Mouse (Mus musculus): ENCODE measurements around the gene Patj. TPM values are rescaled to one million over a fixed set of nuclear protein-coding genes. Genes with fewer than 3 reads are reported as not detected.

Gene Patj
- 11.2 and 13.4 TPM in 2 replicates for polyA plus RNA-seq (2015; fragmentation: Nextera tagmentation; extraction: Ambion mirVana)

GRCm38 (mm10) chr4:98395690-98396437 lies at the start of gene Patj:
Gene Patj, plus strand, starts transcription at chr4:98395785.
- H3K36me3 ChIP-seq, result no peaks in the 10 kb centered on the region
- WGBS, result 1% methylated on average over 69 of the region's 73 CpGs
- no peaks in the 10 kb centered on the region for H3K27me3 ChIP-seq
- H3K9ac ChIP-seq, result peak within 1 kb of the TSS; percentile 97
- no peaks in the 10 kb centered on the region for H3K9me3 ChIP-seq
- peak within 1 kb of the TSS; percentile 94 for H3K27ac ChIP-seq
- peaks cover 3% of the 10 kb centered on the region; the same call in 1 of the 2 replicates for H3K4me1 ChIP-seq
- peak within 1 kb of the TSS; percentile 78 for H3K4me3 ChIP-seq
- peak; percentile 69; the same call in 1 of the 2 replicates for ATAC-seq (ENCODE audit: insufficient number of reproducible peaks, low FRiP score, low TSS enrichment, low read depth)
- peak within 1 kb of the TSS; percentile 65 for H3K4me2 ChIP-seq

- 68% methylated on average over 5 of the region's 5 CpGs for WGBS
- H3K36me3 ChIP-seq, result no peaks in the 10 kb centered on the region
Observed at GRCm38 (mm10) chr4:98348580-98348979, 47.0 kb upstream of the Patj start.

GRCm38 (mm10) chr4:98358034-98358809 lies 37.4 kb upstream of the Patj start:
- ATAC-seq (ENCODE audit: insufficient number of reproducible peaks, low FRiP score, low TSS enrichment, low read depth), result no peak
- Histone ChIP-seq H3K4me2 (no peak overlapping the region), H3K9ac (no peak overlapping the region), H3K9me3 (no peaks in the 10 kb centered on the region), H3K4me3 (no peak overlapping the region), H3K36me3 (peaks cover 32% of the 10 kb centered on the region), H3K27ac (no peak overlapping the region), H3K27me3 (no peaks in the 10 kb centered on the region), H3K4me1 (no peaks in the 10 kb centered on the region)
- 87% methylated on average over 9 of the region's 9 CpGs for WGBS

More at GRCm38 (mm10) chr4:98348580-98348979, 47.0 kb upstream of the Patj start:
- Histone ChIP-seq H3K27me3 (no peaks in the 10 kb centered on the region), H3K4me1 (no peaks in the 10 kb centered on the region), H3K9ac (no peak overlapping the region), H3K4me3 (no peak overlapping the region), H3K4me2 (no peak overlapping the region), H3K9me3 (no peaks in the 10 kb centered on the region), H3K27ac (no peak overlapping the region)
- ATAC-seq (ENCODE audit: insufficient number of reproducible peaks, low FRiP score, low TSS enrichment, low read depth), result no peak

- Histone ChIP-seq H3K27ac (no peak overlapping the region), H3K27me3 (no peaks in the 10 kb centered on the region), H3K9ac (no peak overlapping the region), H3K4me3 (no peak overlapping the region), H3K4me1 (no peaks in the 10 kb centered on the region), H3K9me3 (no peaks in the 10 kb centered on the region), H3K36me3 (peaks cover 17% of the 10 kb centered on the region), H3K4me2 (no peak overlapping the region)
- no peak for ATAC-seq (ENCODE audit: insufficient number of reproducible peaks, low FRiP score, low TSS enrichment, low read depth)
- 60% methylated on average over 4 of the region's 4 CpGs for WGBS
Observed at GRCm38 (mm10) chr4:98375401-98375800, 20.2 kb upstream of the Patj start.

- WGBS, result 98% methylated on average over 2 of the region's 2 CpGs
- H3K27ac ChIP-seq, result no peak overlapping the region
- peaks cover 6% of the 10 kb centered on the region; the same call in 1 of the 2 replicates for H3K4me1 ChIP-seq
- no peak for ATAC-seq (ENCODE audit: insufficient number of reproducible peaks, low FRiP score, low TSS enrichment, low read depth)
- no peak overlapping the region for H3K9ac ChIP-seq
- H3K27me3 ChIP-seq, result no peaks in the 10 kb centered on the region
- H3K4me2 ChIP-seq, result no peak overlapping the region
- H3K9me3 ChIP-seq, result no peaks in the 10 kb centered on the region
- no peak overlapping the region for H3K4me3 ChIP-seq
- peaks cover 10% of the 10 kb centered on the region for H3K36me3 ChIP-seq
Observed at GRCm38 (mm10) chr4:98376943-98377342, 18.6 kb upstream of the Patj start.

- Histone ChIP-seq H3K36me3 (peaks cover 6% of the 10 kb centered on the region), H3K9ac (peak within 1 kb of the TSS; percentile 93), H3K4me2 (peak within 1 kb of the TSS; percentile 39), H3K27me3 (no peaks in the 10 kb centered on the region), H3K9me3 (no peaks in the 10 kb centered on the region), H3K27ac (peak within 1 kb of the TSS; percentile 79), H3K4me1 (peaks cover 8% of the 10 kb centered on the region; the same call in 1 of the 2 replicates), H3K4me3 (peak within 1 kb of the TSS; percentile 89)
- ATAC-seq (ENCODE audit: insufficient number of reproducible peaks, low FRiP score, low TSS enrichment, low read depth), result peak; percentile 84; the same call in 1 of the 2 replicates
- under 1% methylated on average over 46 of the region's 46 CpGs for WGBS
Observed at GRCm38 (mm10) chr4:98382716-98383424, 12.7 kb upstream of the Patj start, which contains the start of gene Tm2d1. Gene Tm2d1, minus strand, starts transcription at chr4:98383306.

GRCm38 (mm10) chr4:98385036-98385435 lies 10.5 kb upstream of the Patj start:
- H3K27ac ChIP-seq, result no peak overlapping the region
- 34% methylated on average over 5 of the region's 5 CpGs for WGBS
- no peak overlapping the region for H3K9ac ChIP-seq
- H3K9me3 ChIP-seq, result no peaks in the 10 kb centered on the region
- H3K4me2 ChIP-seq, result no peak overlapping the region
- no peak overlapping the region for H3K4me3 ChIP-seq
- peaks cover 8% of the 10 kb centered on the region; the same call in 1 of the 2 replicates for H3K4me1 ChIP-seq
- no peaks in the 10 kb centered on the region for H3K27me3 ChIP-seq
- no peak for ATAC-seq (ENCODE audit: insufficient number of reproducible peaks, low FRiP score, low TSS enrichment, low read depth)
- no peaks in the 10 kb centered on the region for H3K36me3 ChIP-seq

- peaks cover 3% of the 10 kb centered on the region; the same call in 1 of the 2 replicates for H3K4me1 ChIP-seq
- peak overlapping the region; percentile 97 for H3K9ac ChIP-seq
- no peaks in the 10 kb centered on the region for H3K9me3 ChIP-seq
- no peaks in the 10 kb centered on the region for H3K27me3 ChIP-seq
- 3% methylated on average over 7 of the region's 7 CpGs for WGBS
- H3K36me3 ChIP-seq, result no peaks in the 10 kb centered on the region
- peak overlapping the region; percentile 94 for H3K27ac ChIP-seq
- ATAC-seq (ENCODE audit: insufficient number of reproducible peaks, low FRiP score, low TSS enrichment, low read depth), result no peak
- peak overlapping the region; percentile 65 for H3K4me2 ChIP-seq
- H3K4me3 ChIP-seq, result peak overlapping the region; percentile 78
Observed at GRCm38 (mm10) chr4:98395346-98395689, 267 bp upstream of the Patj start.

GRCm38 (mm10) chr4:98400926-98401583 lies 5.5 kb downstream of the Patj start:
- no peak overlapping the region for H3K9ac ChIP-seq
- H3K36me3 ChIP-seq, result no peaks in the 10 kb centered on the region
- H3K27me3 ChIP-seq, result no peaks in the 10 kb centered on the region
- no peak overlapping the region for H3K4me3 ChIP-seq
- 22% methylated on average over 6 of the region's 6 CpGs for WGBS
- no peak for ATAC-seq (ENCODE audit: insufficient number of reproducible peaks, low FRiP score, low TSS enrichment, low read depth)
- no peak overlapping the region for H3K4me2 ChIP-seq
- H3K9me3 ChIP-seq, result no peaks in the 10 kb centered on the region
- H3K27ac ChIP-seq, result no peak overlapping the region
- peaks cover 6% of the 10 kb centered on the region; the same call in 1 of the 2 replicates for H3K4me1 ChIP-seq

GRCm38 (mm10) chr4:98401584-98401962 lies 6.0 kb downstream of the Patj start:
- WGBS, result 71% methylated on average over 2 of the region's 2 CpGs
- H3K4me1 ChIP-seq, result 0 out of 2 replicates have a peak, but pooled peaks cover 2% of the 10 kb centered on the region
- no peak for ATAC-seq (ENCODE audit: insufficient number of reproducible peaks, low FRiP score, low TSS enrichment, low read depth)
- no peak overlapping the region for H3K9ac ChIP-seq
- H3K27ac ChIP-seq, result no peak overlapping the region
- no peak overlapping the region for H3K4me2 ChIP-seq
- H3K27me3 ChIP-seq, result no peaks in the 10 kb centered on the region
- no peaks in the 10 kb centered on the region for H3K9me3 ChIP-seq
- no peak overlapping the region for H3K4me3 ChIP-seq
- H3K36me3 ChIP-seq, result no peaks in the 10 kb centered on the region

- Histone ChIP-seq H3K4me2 (no peak overlapping the region), H3K4me1 (0 out of 2 replicates have a peak, but pooled peaks cover 2% of the 10 kb centered on the region), H3K36me3 (no peaks in the 10 kb centered on the region), H3K27ac (no peak overlapping the region), H3K9ac (no peak overlapping the region), H3K9me3 (no peaks in the 10 kb centered on the region), H3K4me3 (no peak overlapping the region), H3K27me3 (no peaks in the 10 kb centered on the region)
- WGBS, result 85% methylated on average over 4 of the region's 4 CpGs
- no peak for ATAC-seq (ENCODE audit: insufficient number of reproducible peaks, low FRiP score, low TSS enrichment, low read depth)
Observed at GRCm38 (mm10) chr4:98403492-98403891, 7.9 kb downstream of the Patj start.

All from limb, embryonic 15.5 days (tissue).